Mouse (Mus musculus): ENCODE measurements around the gene Spdef. TPM values are rescaled to one million over a fixed set of nuclear protein-coding genes. Genes with fewer than 3 reads are reported as not detected.

Spdef gene
- polyA plus RNA-seq, 1 experiment from 2014 or later: 0.15 TPM

- no peak overlapping the region for H3K4me2 ChIP-seq
- H3K9me3 ChIP-seq: 0 out of 2 replicates have a peak, but pooled peaks cover 6% of the 10 kb centered on the region
- 76% methylated on average over 6 of the region's 6 CpGs for WGBS
- H3K4me1 ChIP-seq: peaks cover 20% of the 10 kb centered on the region
- ATAC-seq (ENCODE audit: extremely low read depth, insufficient number of reproducible peaks, low FRiP score, low TSS enrichment): no peak
- no peak overlapping the region for H3K4me3 ChIP-seq
- H3K36me3 ChIP-seq: peaks cover 28% of the 10 kb centered on the region
- no peak overlapping the region for H3K27ac ChIP-seq (replicated peaks)
- H3K27me3 ChIP-seq (replicated peaks): no peaks in the 10 kb centered on the region
- no peak overlapping the region for H3K9ac ChIP-seq
Measured at GRCm38 (mm10) chr17:27760169-27760568, 31.4 kb upstream of the Spdef start.

GRCm38 (mm10) chr17:27751314-27752202 lies 22.8 kb upstream of the Spdef start:
- H3K36me3 ChIP-seq: peaks cover 41% of the 10 kb centered on the region
- no peak for ATAC-seq (ENCODE audit: extremely low read depth, insufficient number of reproducible peaks, low FRiP score, low TSS enrichment)
- 0 out of 2 replicates have a peak, but pooled peaks cover 5% of the 10 kb centered on the region for H3K4me1 ChIP-seq
- H3K27ac ChIP-seq (replicated peaks): no peak overlapping the region
- no peak overlapping the region for H3K4me3 ChIP-seq
- no peak overlapping the region for H3K4me2 ChIP-seq
- H3K9me3 ChIP-seq: no peaks in the 10 kb centered on the region
- no peaks in the 10 kb centered on the region for H3K27me3 ChIP-seq (replicated peaks)
- H3K9ac ChIP-seq: no peak overlapping the region
- WGBS: 85% methylated on average over 8 of the region's 8 CpGs

GRCm38 (mm10) chr17:27750451-27750942 lies 21.7 kb upstream of the Spdef start:
- Histone ChIP-seq H3K36me3 (peaks cover 39% of the 10 kb centered on the region), H3K4me1 (0 out of 2 replicates have a peak, but pooled peaks cover 5% of the 10 kb centered on the region), H3K9me3 (no peaks in the 10 kb centered on the region), H3K27ac (replicated peaks) (no peak overlapping the region), H3K27me3 (replicated peaks) (no peaks in the 10 kb centered on the region), H3K9ac (no peak overlapping the region), H3K4me3 (no peak overlapping the region), H3K4me2 (no peak overlapping the region)
- no peak for ATAC-seq (ENCODE audit: extremely low read depth, insufficient number of reproducible peaks, low FRiP score, low TSS enrichment)
- 86% methylated on average over 6 of the region's 6 CpGs for WGBS

GRCm38 (mm10) chr17:27748123-27748522 lies 19.4 kb upstream of the Spdef start:
- 79% methylated on average over 2 of the region's 2 CpGs for WGBS
- Histone ChIP-seq H3K27ac (replicated peaks) (no peak overlapping the region), H3K36me3 (peaks cover 32% of the 10 kb centered on the region), H3K27me3 (replicated peaks) (no peaks in the 10 kb centered on the region), H3K4me1 (peaks cover 10% of the 10 kb centered on the region), H3K4me2 (no peak overlapping the region), H3K9me3 (no peaks in the 10 kb centered on the region), H3K9ac (no peak overlapping the region), H3K4me3 (no peak overlapping the region)
- no peak for ATAC-seq (ENCODE audit: extremely low read depth, insufficient number of reproducible peaks, low FRiP score, low TSS enrichment)

- H3K4me2 ChIP-seq: no peak overlapping the region
- H3K36me3 ChIP-seq: peaks cover 16% of the 10 kb centered on the region; the same call in 1 of the 2 replicates
- H3K4me1 ChIP-seq: peaks cover 11% of the 10 kb centered on the region
- no peak for ATAC-seq (ENCODE audit: extremely low read depth, insufficient number of reproducible peaks, low FRiP score, low TSS enrichment)
- no peak overlapping the region for H3K9ac ChIP-seq
- H3K9me3 ChIP-seq: no peaks in the 10 kb centered on the region
- WGBS: 42% methylated on average over 4 of the region's 4 CpGs
- H3K27ac ChIP-seq (replicated peaks): no peak overlapping the region
- H3K4me3 ChIP-seq: no peak overlapping the region
- H3K27me3 ChIP-seq (replicated peaks): no peaks in the 10 kb centered on the region
Measured at GRCm38 (mm10) chr17:27746446-27746845, 17.7 kb upstream of the Spdef start.

- Histone ChIP-seq H3K4me2 (no peak overlapping the region), H3K4me3 (no peak overlapping the region), H3K36me3 (peaks cover 6% of the 10 kb centered on the region; the same call in 1 of the 2 replicates), H3K4me1 (peaks cover 6% of the 10 kb centered on the region), H3K27ac (replicated peaks) (no peak overlapping the region), H3K27me3 (replicated peaks) (no peaks in the 10 kb centered on the region; the same call in 1 of the 2 replicates), H3K9me3 (no peaks in the 10 kb centered on the region), H3K9ac (no peak overlapping the region)
- WGBS: 76% methylated on average over 6 of the region's 6 CpGs
- ATAC-seq (ENCODE audit: extremely low read depth, insufficient number of reproducible peaks, low FRiP score, low TSS enrichment): no peak
Measured at GRCm38 (mm10) chr17:27740961-27741360, 12.2 kb upstream of the Spdef start.

- no peak for ATAC-seq (ENCODE audit: extremely low read depth, insufficient number of reproducible peaks, low FRiP score, low TSS enrichment)
- H3K9ac ChIP-seq: peak overlapping the region; percentile 38; the same call in 1 of the 2 replicates
- H3K27me3 ChIP-seq (replicated peaks): peaks cover 9% of the 10 kb centered on the region
- H3K36me3 ChIP-seq: no peaks in the 10 kb centered on the region
- H3K4me3 ChIP-seq: no peak overlapping the region
- no peaks in the 10 kb centered on the region for H3K9me3 ChIP-seq
- 13% methylated on average over 12 of the region's 13 CpGs for WGBS
- no peak overlapping the region for H3K27ac ChIP-seq (replicated peaks)
- H3K4me1 ChIP-seq: peaks cover 21% of the 10 kb centered on the region
- H3K4me2 ChIP-seq: no peak overlapping the region
Measured at GRCm38 (mm10) chr17:27734344-27735073, 5.8 kb upstream of the Spdef start.

GRCm38 (mm10) chr17:27732694-27733093 lies 3.9 kb upstream of the Spdef start:
- Histone ChIP-seq H3K27me3 (replicated peaks) (peaks cover 9% of the 10 kb centered on the region), H3K9ac (no peak overlapping the region), H3K4me2 (no peak overlapping the region), H3K4me3 (no peak overlapping the region), H3K27ac (replicated peaks) (no peak overlapping the region), H3K9me3 (no peaks in the 10 kb centered on the region), H3K4me1 (peaks cover 21% of the 10 kb centered on the region), H3K36me3 (no peaks in the 10 kb centered on the region)
- ATAC-seq (ENCODE audit: extremely low read depth, insufficient number of reproducible peaks, low FRiP score, low TSS enrichment): no peak
- WGBS: 73% methylated on average over 3 of the region's 3 CpGs

GRCm38 (mm10) chr17:27732152-27732551 lies 3.4 kb upstream of the Spdef start:
- Histone ChIP-seq H3K4me1 (peaks cover 21% of the 10 kb centered on the region), H3K4me2 (no peak overlapping the region), H3K9ac (no peak overlapping the region), H3K36me3 (no peaks in the 10 kb centered on the region), H3K27me3 (replicated peaks) (peaks cover 9% of the 10 kb centered on the region), H3K27ac (replicated peaks) (no peak overlapping the region), H3K9me3 (no peaks in the 10 kb centered on the region), H3K4me3 (no peak overlapping the region)
- WGBS: 48% methylated on average over 5 of the region's 5 CpGs
- no peak for ATAC-seq (ENCODE audit: extremely low read depth, insufficient number of reproducible peaks, low FRiP score, low TSS enrichment)

GRCm38 (mm10) chr17:27726527-27726926 lies 2.2 kb downstream of the Spdef start:
- WGBS: 46% methylated on average over 7 of the region's 7 CpGs
- no peak overlapping the region for H3K27ac ChIP-seq (replicated peaks)
- no peaks in the 10 kb centered on the region for H3K9me3 ChIP-seq
- ATAC-seq (ENCODE audit: extremely low read depth, insufficient number of reproducible peaks, low FRiP score, low TSS enrichment): no peak
- peaks cover 40% of the 10 kb centered on the region for H3K27me3 ChIP-seq (replicated peaks)
- H3K4me1 ChIP-seq: peaks cover 12% of the 10 kb centered on the region
- H3K9ac ChIP-seq: no peak overlapping the region
- no peak overlapping the region for H3K4me3 ChIP-seq
- no peak overlapping the region for H3K4me2 ChIP-seq
- no peaks in the 10 kb centered on the region for H3K36me3 ChIP-seq

- ATAC-seq (ENCODE audit: extremely low read depth, insufficient number of reproducible peaks, low FRiP score, low TSS enrichment): no peak
- no peak overlapping the region for H3K4me3 ChIP-seq
- H3K27ac ChIP-seq (replicated peaks): no peak overlapping the region
- H3K4me1 ChIP-seq: peaks cover 12% of the 10 kb centered on the region
- H3K9me3 ChIP-seq: no peaks in the 10 kb centered on the region
- no peak overlapping the region for H3K4me2 ChIP-seq
- 18% methylated on average over 10 of the region's 10 CpGs for WGBS
- peaks cover 42% of the 10 kb centered on the region for H3K27me3 ChIP-seq (replicated peaks)
- no peak overlapping the region for H3K9ac ChIP-seq
- no peaks in the 10 kb centered on the region for H3K36me3 ChIP-seq
Measured at GRCm38 (mm10) chr17:27725412-27725811, 3.3 kb downstream of the Spdef start.

Data from heart, embryonic 13.5 days (tissue).